Mouse (Mus musculus): ENCODE results near the gene 2610507B11Rik. TPM values are rescaled to one million over a fixed set of nuclear protein-coding genes. Genes with fewer than 3 reads are reported as not detected.

The 2610507B11Rik gene
- total and polyA plus RNA-seq, 3 experiments, result 75.8 to 80.5 (median 77.6) TPM

- TF ChIP-seq MAFK (IDR thresholded peaks at IDR 0.05; ENCODE audit: borderline replicate concordance, low read depth, low read length) (peak; percentile 79), CHD2 (IDR thresholded peaks at IDR 0.05; ENCODE audit: low read length) (no peak)
- H3K9ac ChIP-seq (ENCODE audit: control insufficient read depth, low read depth, low read length, poor library complexity, severe bottlenecking), result no peak overlapping the region
- H3K4me3 ChIP-seq (ENCODE audit: control insufficient read depth in 1 of 2, insufficient read depth in 1 of 2, low read depth in 2 of 2, low read length in 2 of 2), result 0 out of 4 replicates have a peak overlapping the region, but pooled peaks of 1 of the 2 experiments have one; percentile 67
- H3K79me2 ChIP-seq (ENCODE audit: control insufficient read depth, insufficient read depth, low read length, poor library complexity), result peaks cover 8% of the 10 kb centered on the region
- no peaks in the 10 kb centered on the region for H3K9me3 ChIP-seq (replicated peaks; ENCODE audit: insufficient read depth, low read length)
- no peak overlapping the region for H3K27ac ChIP-seq (ENCODE audit: control insufficient read depth, low read depth, low read length)
- peaks cover 6% of the 10 kb centered on the region in 2 experiments; a peak in 3 of 4 replicates for H3K4me1 ChIP-seq (ENCODE audit: control insufficient read depth in 1 of 2, insufficient read depth in 2 of 2, low read length in 2 of 2)
- no peaks in the 10 kb centered on the region for H3K27me3 ChIP-seq (ENCODE audit: control insufficient read depth in 1 of 2, insufficient read depth in 2 of 2, low read length in 2 of 2)
- H3K36me3 ChIP-seq (ENCODE audit: control insufficient read depth in 1 of 2, insufficient read depth in 2 of 2, low read length in 2 of 2), result peaks cover under 1 to 10% of the 10 kb centered on the region in 2 experiments
- no peak for DNase-seq (ENCODE audit: low read depth, low spot score)
Observed at GRCm38 (mm10) chr11:78327215-78327614, 65.7 kb downstream of the 2610507B11Rik start.

GRCm38 (mm10) chr11:78327634-78328511 is 66.3 kb downstream of the 2610507B11Rik start, which contains the start of gene Pigs:
TSS of gene Pigs (plus strand) at chr11:78328415.
- peak within 1 kb of the TSS; percentile 86 for H3K9ac ChIP-seq (ENCODE audit: control insufficient read depth, low read depth, low read length, poor library complexity, severe bottlenecking)
- peaks cover 8% of the 10 kb centered on the region for H3K79me2 ChIP-seq (ENCODE audit: control insufficient read depth, insufficient read depth, low read length, poor library complexity)
- peak within 1 kb of the TSS; percentile 61 for H3K27ac ChIP-seq (ENCODE audit: control insufficient read depth, low read depth, low read length)
- H3K9me3 ChIP-seq (replicated peaks; ENCODE audit: insufficient read depth, low read length), result no peaks in the 10 kb centered on the region
- H3K4me3 ChIP-seq (ENCODE audit: control insufficient read depth in 1 of 2, insufficient read depth in 1 of 2, low read depth in 2 of 2, low read length in 2 of 2), result peak within 1 kb of the TSS; percentile 67 to 86
- peak; percentile 99 for DNase-seq (ENCODE audit: low read depth, low spot score)
- H3K4me1 ChIP-seq (ENCODE audit: control insufficient read depth in 1 of 2, insufficient read depth in 2 of 2, low read length in 2 of 2), result peaks cover 3 to 4% of the 10 kb centered on the region in 2 experiments; a peak in 2 of 4 replicates
- H3K36me3 ChIP-seq (ENCODE audit: control insufficient read depth in 1 of 2, insufficient read depth in 2 of 2, low read length in 2 of 2), result peaks cover under 1 to 6% of the 10 kb centered on the region in 2 experiments; a peak in 1 of 4 replicates
- no peaks in the 10 kb centered on the region for H3K27me3 ChIP-seq (ENCODE audit: control insufficient read depth in 1 of 2, insufficient read depth in 2 of 2, low read length in 2 of 2)
- TF ChIP-seq CHD1 (IDR thresholded peaks at IDR 0.05; ENCODE audit: low read depth, low read length) (no peak), USF1 (IDR thresholded peaks at IDR 0.05; ENCODE audit: low read depth, low read length) (0 out of 2 replicates have a peak, but pooled peaks have one; percentile 30), CHD2 (IDR thresholded peaks at IDR 0.05; ENCODE audit: low read length) (no peak), NRF1 (IDR thresholded peaks at IDR 0.05; ENCODE audit: insufficient read depth, low read depth, low read length, poor library complexity, severe bottlenecking) (peak; percentile 88), TBP (IDR thresholded peaks at IDR 0.05; ENCODE audit: low read depth, low read length) (peak; percentile 93), MYC (IDR thresholded peaks at IDR 0.05; ENCODE audit: low read depth, low read length) (peak; percentile 54; the same call in 1 of the 2 replicates), ETS1 (IDR thresholded peaks at IDR 0.05; ENCODE audit: low read depth, low read length) (no peak), SIN3A (IDR thresholded peaks at IDR 0.05; ENCODE audit: low read length) (peak; percentile 63), CTCF (IDR thresholded peaks at IDR 0.05 in 2 of 3, conservative IDR thresholded peaks at IDR 0.05 in 1 of 3; ENCODE audit: control insufficient read depth in 1 of 3, insufficient read depth in 1 of 3, low read depth in 2 of 3, low read length in 3 of 3, poor library complexity in 1 of 3, severe bottlenecking in 1 of 3) (peak in 1 of 3 experiments; percentile 18; a peak in 1 of 6 replicates), MAX (IDR thresholded peaks at IDR 0.05; ENCODE audit: low read length) (peak; percentile 49; the same call in 1 of the 2 replicates), USF2 (IDR thresholded peaks at IDR 0.05; ENCODE audit: borderline replicate concordance in 1 of 2, insufficient read depth in 1 of 2, low read depth in 1 of 2, low read length in 2 of 2) (no peak), KAT2A (conservative IDR thresholded peaks at IDR 0.05; ENCODE audit: low read depth, low read length) (no peak), UBTF (IDR thresholded peaks at IDR 0.05; ENCODE audit: borderline replicate concordance, insufficient read depth, low read depth, low read length) (no peak), TCF12 (IDR thresholded peaks at IDR 0.05; ENCODE audit: low read depth, low read length) (peak; percentile 33; the same call in 1 of the 2 replicates), ELF1 (IDR thresholded peaks at IDR 0.05; ENCODE audit: low read depth, low read length) (peak; percentile 74), MYB (IDR thresholded peaks at IDR 0.05; ENCODE audit: low read depth, low read length) (no peak), GABPA (IDR thresholded peaks at IDR 0.05; ENCODE audit: low read depth, low read length) (no peak), TAL1 (IDR thresholded peaks at IDR 0.05; ENCODE audit: low read length) (no peak), SMC3 (IDR thresholded peaks at IDR 0.05; ENCODE audit: low read depth, low read length) (no peak), ZMIZ1 (IDR thresholded peaks at IDR 0.05; ENCODE audit: low read depth, low read length) (peak; percentile 90), POLR2A (IDR thresholded peaks at IDR 0.05; ENCODE audit: control insufficient read depth in 1 of 2, insufficient read depth in 1 of 2, low read depth in 1 of 2, low read length in 2 of 2, poor library complexity in 1 of 2) (peak; percentile 72 to 89; a peak in 3 of 4 replicates), ZC3H11A (IDR thresholded peaks at IDR 0.05; ENCODE audit: low read depth, low read length) (no peak), GATA1 (IDR thresholded peaks at IDR 0.05; ENCODE audit: low read depth, low read length) (no peak), ZKSCAN1 (IDR thresholded peaks at IDR 0.05; ENCODE audit: low read depth, low read length) (no peak), HCFC1 (IDR thresholded peaks at IDR 0.05; ENCODE audit: low read depth, low read length) (peak; percentile 70), NELFE (IDR thresholded peaks at IDR 0.05; ENCODE audit: low read depth, low read length) (peak; percentile 83), E2F4 (IDR thresholded peaks at IDR 0.05; ENCODE audit: borderline replicate concordance, low read depth, low read length) (no peak), MXI1 (IDR thresholded peaks at IDR 0.05; ENCODE audit: low read depth, low read length) (peak; percentile 65)

Data from MEL (cell line).